Mouse (Mus musculus) spleen, adult 2 months (tissue): ENCODE data around the gene Meox1. TPM values are rescaled to one million over a fixed set of nuclear protein-coding genes. Genes with fewer than 3 reads are reported as not detected.

ENCODE experiments used
- DNase-seq, 2 experiments: peaks; one replicate each; pipeline versions ENCODE4 v3.0.0 to v3.0.0-alpha.2; 2012 to 2021; ENCODE audit warnings: low spot score in 2 of 2, low read depth in 1 of 2
- H3K27ac ChIP-seq: fragments of 200-500 bp; 2 replicates; pipeline ENCODE4 v1.5.1; 2012; ENCODE audit warnings: low read length, inconsistent platforms; ENCODE audit not compliant: insufficient read depth
- H3K27me3 ChIP-seq: fragments of 200-500 bp; 2 replicates; pipeline ENCODE4 v1.6.1; 2012; ENCODE audit warnings: mild to moderate bottlenecking, moderate library complexity, low read length, inconsistent platforms; ENCODE audit not compliant: control insufficient read depth, insufficient read depth
- H3K36me3 ChIP-seq: fragments of 200-500 bp; 2 replicates; pipeline ENCODE4 v1.6.1; 2012; ENCODE audit warnings: mild to moderate bottlenecking, low read length, inconsistent platforms; ENCODE audit not compliant: control insufficient read depth, insufficient read depth
- H3K4me1 ChIP-seq: fragments of 200-500 bp; 2 replicates; pipeline ENCODE4 v1.6.1; 2011; ENCODE audit warnings: inconsistent platforms; ENCODE audit not compliant: control insufficient read depth, insufficient read depth, insufficient read length
- H3K4me3 ChIP-seq: fragments of 200-500 bp; 2 replicates; pipeline ENCODE4 v1.5.1; 2011; ENCODE audit warnings: mild to moderate bottlenecking, inconsistent platforms; ENCODE audit not compliant: insufficient read depth, insufficient read length; ENCODE audit errors: extremely low read depth
- CTCF ChIP-seq: fragments of 200-500 bp; IDR thresholded peaks from 2 replicates; pipeline ENCODE4 v1.5.1; 2011; ENCODE audit warnings: mild to moderate bottlenecking, inconsistent platforms; ENCODE audit not compliant: insufficient read depth, insufficient read length, insufficient replicate concordance; ENCODE audit errors: extremely low read depth
- POLR2A ChIP-seq: fragments of 200-500 bp; IDR thresholded peaks from 2 replicates; pipeline ENCODE4 v1.6.1; 2011; ENCODE audit warnings: low read depth, low read length, inconsistent platforms
- WGBS: fragments of 180-500 bp; shearing (Covaris S2); methylation state at CpG from one replicate; pipeline ENCODE4 v1.1.7; 2018; 5-methylcytosine and 5-hydroxymethylcytosine counted together
- polyA plus RNA-seq: library from polyadenylated mRNA; depleted of rRNA; stranded (reverse); fragments of >200 nt; gene quantifications from 2 replicates; pipeline ENCODE4 v1.2.3, GENCODE M21; 2012; rRNA removed

The Meox1 gene
- polyA plus RNA-seq, 1 experiment, result 0.40 TPM

DNA sequence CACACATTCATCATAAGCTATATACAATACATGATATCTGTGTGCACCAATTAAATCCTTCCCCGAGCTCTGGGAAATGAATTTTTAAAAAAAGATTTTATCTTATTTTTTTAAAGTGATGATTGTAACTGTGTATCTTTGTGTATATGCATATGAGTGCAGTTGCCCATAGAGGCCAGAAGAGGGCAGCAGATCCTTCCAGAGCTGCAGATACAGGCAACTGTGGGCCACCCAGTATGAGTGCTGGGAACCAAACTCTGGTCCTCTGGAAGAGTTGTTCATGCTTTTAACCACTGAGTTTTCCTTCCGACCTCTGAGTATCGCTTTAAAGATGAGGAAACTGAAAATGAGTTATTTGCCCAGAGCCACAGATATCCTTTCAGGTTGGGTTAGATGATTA, 53.8 kb downstream of the Meox1 start:
- DNase-seq, result no peak
- Histone ChIP-seq H3K36me3 (no peaks in the 10 kb centered on the region), H3K4me3 (no peak overlapping the region), H3K27ac (no peak overlapping the region), H3K27me3 (no peaks in the 10 kb centered on the region), H3K4me1 (no peaks in the 10 kb centered on the region)
- TF ChIP-seq POLR2A (no peak), CTCF (no peak)
- WGBS, result 92% methylated on average over 3 of the region's 3 CpGs

GRCm38 (mm10) chr11:101839426-101839825, 54.7 kb downstream of the Meox1 start:
- no peak overlapping the region for H3K4me3 ChIP-seq
- no peaks in the 10 kb centered on the region for H3K36me3 ChIP-seq
- no peaks in the 10 kb centered on the region for H3K4me1 ChIP-seq
- no peak for TF ChIP-seq POLR2A
- no peak for TF ChIP-seq CTCF
- DNase-seq, result no peak
- no peak overlapping the region for H3K27ac ChIP-seq
- H3K27me3 ChIP-seq, result no peaks in the 10 kb centered on the region
- WGBS, result 66% methylated on average over 8 of the region's 8 CpGs

- no peak overlapping the region for H3K27ac ChIP-seq
- H3K27me3 ChIP-seq, result no peaks in the 10 kb centered on the region
- 72% methylated on average over 7 of the region's 7 CpGs for WGBS
- no peaks in the 10 kb centered on the region for H3K4me1 ChIP-seq
- DNase-seq, result no peak
- TF ChIP-seq CTCF, result no peak
- no peak for TF ChIP-seq POLR2A
- no peaks in the 10 kb centered on the region for H3K36me3 ChIP-seq
- H3K4me3 ChIP-seq, result no peak overlapping the region
Observed at GRCm38 (mm10) chr11:101832001-101832400, 62.2 kb downstream of the Meox1 start.

- Histone ChIP-seq H3K36me3 (no peaks in the 10 kb centered on the region), H3K4me3 (no peak overlapping the region), H3K4me1 (no peaks in the 10 kb centered on the region), H3K27ac (no peak overlapping the region), H3K27me3 (no peaks in the 10 kb centered on the region)
- WGBS, result 74% methylated on average over 8 of the region's 8 CpGs
- TF ChIP-seq CTCF (no peak), POLR2A (no peak)
- DNase-seq, result no peak
Observed at GRCm38 (mm10) chr11:101830616-101831015, 63.6 kb downstream of the Meox1 start.

GRCm38 (mm10) chr11:101830112-101830511, 64.1 kb downstream of the Meox1 start:
- no peak for TF ChIP-seq POLR2A
- no peak for TF ChIP-seq CTCF
- H3K36me3 ChIP-seq, result no peaks in the 10 kb centered on the region
- no peak overlapping the region for H3K4me3 ChIP-seq
- WGBS, result 64% methylated on average over 10 of the region's 10 CpGs
- H3K4me1 ChIP-seq, result no peaks in the 10 kb centered on the region
- DNase-seq, result no peak
- H3K27ac ChIP-seq, result no peak overlapping the region
- H3K27me3 ChIP-seq, result no peaks in the 10 kb centered on the region

DNA sequence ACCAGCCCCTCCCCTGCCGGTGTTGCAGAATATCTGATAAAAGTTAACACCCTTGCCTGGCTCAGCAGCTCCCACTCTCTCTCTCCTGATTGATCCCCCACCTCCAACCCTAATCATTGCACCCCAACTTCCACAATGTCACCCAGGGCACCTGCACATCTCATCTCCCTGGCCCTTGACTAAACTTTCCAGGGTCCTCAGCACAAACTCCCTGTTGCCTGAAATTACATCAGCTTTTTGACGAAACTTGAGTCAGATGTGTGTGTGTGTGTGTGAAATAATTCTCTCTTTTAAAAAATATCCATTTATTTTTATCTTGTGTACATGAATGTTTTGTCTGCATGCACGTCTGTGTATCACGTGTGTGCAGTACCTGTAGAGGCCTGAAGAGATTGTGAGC, 65.5 kb downstream of the Meox1 start:
- Histone ChIP-seq H3K27me3 (no peaks in the 10 kb centered on the region), H3K36me3 (no peaks in the 10 kb centered on the region), H3K4me1 (no peaks in the 10 kb centered on the region), H3K27ac (no peak overlapping the region), H3K4me3 (no peak overlapping the region)
- TF ChIP-seq POLR2A (no peak), CTCF (no peak)
- DNase-seq, result no peak
- 86% methylated on average over 4 of the region's 4 CpGs for WGBS

Other genes with a start within 250 kb of the Meox1 start
- gene Arl4d, start 228.8 kb downstream of the Meox1 start, polyA plus RNA-seq, result 9.1 and 11.5 TPM in 2 replicates
- gene Dhx8, start 161.5 kb downstream of the Meox1 start, polyA plus RNA-seq, result 11.2 and 12.4 TPM in 2 replicates
- 0.16 and 0.34 TPM in 2 replicates for gene Etv4, start 109.0 kb downstream of the Meox1 start, polyA plus RNA-seq
- 0.05 and 0.20 TPM in 2 replicates for gene Sost, start 72.6 kb upstream of the Meox1 start, polyA plus RNA-seq
- not detected in 2 replicates for gene Cfap97d1, start 89.9 kb upstream of the Meox1 start, polyA plus RNA-seq
- 46.5 and 65.0 TPM in 2 replicates for gene Dusp3, start 92.6 kb upstream of the Meox1 start, polyA plus RNA-seq
- gene Mpp3, start 134.1 kb upstream of the Meox1 start, polyA plus RNA-seq, result 2.1 and 2.7 TPM in 2 replicates
- gene Cd300lg, start 147.1 kb upstream of the Meox1 start, polyA plus RNA-seq, result 12.3 and 12.8 TPM in 2 replicates
- gene Mpp2, start 194.1 kb upstream of the Meox1 start, polyA plus RNA-seq, result 7.5 TPM in 2 replicates
- gene Ppy, start 206.9 kb upstream of the Meox1 start, polyA plus RNA-seq, result 0.29 and 0.50 TPM in 2 replicates
- gene Pyy, start 213.5 kb upstream of the Meox1 start, polyA plus RNA-seq, result 0.72 TPM in 1 of 2 replicates, not detected in the other